ENCODE assay signal across 8 mouse cellular contexts in genomic region chr3:93015460-93016104, GRCm38 (mm10). TPM values are rescaled to one million over a fixed set of nuclear protein-coding genes. Genes with fewer than 3 reads are reported as not detected.
DNase-seq lines count a peak whose midpoint lies in the region; ATAC-seq and TF ChIP-seq lines count a peak whose summit lies in the region.

Gene Crct1, minus strand, starts transcription at chr3:93015687.

- no peaks in the 10 kb centered on the region for H3K4me1 ChIP-seq in kidney, postnatal 0 days (replicated peaks; ENCODE audit: insufficient read depth, low read length)
- no peaks in the 10 kb centered on the region for H3K4me1 ChIP-seq in embryonic facial prominence, embryonic 15.5 days
- no peaks in the 10 kb centered on the region for H3K4me1 ChIP-seq in limb, embryonic 11.5 days (ENCODE audit: control insufficient read depth, insufficient read depth, low read length)
- peaks cover 10% of the 10 kb centered on the region for H3K4me1 ChIP-seq in neural tube, embryonic 15.5 days

- DNase-seq in kidney, postnatal 0 days (ENCODE audit: low spot score) = no peak
- no peak for DNase-seq in kidney, adult 11 months
- no peak for DNase-seq in limb, embryonic 11.5 days (ENCODE audit: low spot score)
- DNase-seq in spleen, postnatal 4 days (ENCODE audit: low spot score in 2 of 2) = no peak
- no peak for DNase-seq in cerebellum, adult 11-12 months
- DNase-seq in layer of hippocampus, adult 18-20 months (ENCODE audit: low spot score in 2 of 2) = no peak

- H3K27me3 ChIP-seq in kidney, postnatal 0 days (ENCODE audit: insufficient read depth, low read length) = no peaks in the 10 kb centered on the region
- H3K27me3 ChIP-seq in embryonic facial prominence, embryonic 15.5 days = no peaks in the 10 kb centered on the region
- H3K27me3 ChIP-seq in limb, embryonic 11.5 days (ENCODE audit: control insufficient read depth, insufficient read depth, low read length) = no peaks in the 10 kb centered on the region
- no peaks in the 10 kb centered on the region for H3K27me3 ChIP-seq in neural tube, embryonic 15.5 days (replicated peaks)

- WGBS in kidney, postnatal 0 days = 23% methylated on average over 4 of the region's 4 CpGs
- WGBS in embryonic facial prominence, embryonic 15.5 days = 56% methylated on average over 4 of the region's 4 CpGs
- 53% methylated on average over 4 of the region's 4 CpGs for WGBS in limb, embryonic 11.5 days
- WGBS in neural tube, embryonic 15.5 days = 35% methylated on average over 4 of the region's 4 CpGs

- no peak within 1 kb of the TSS for H3K27ac ChIP-seq in kidney, postnatal 0 days
- 0 out of 2 replicates have a peak within 1 kb of the TSS, but pooled peaks have one; percentile 11 for H3K27ac ChIP-seq in embryonic facial prominence, embryonic 15.5 days (replicated peaks)
- H3K27ac ChIP-seq in limb, embryonic 11.5 days (replicated peaks; ENCODE audit: low read depth, low read length) = 0 out of 2 replicates have a peak within 1 kb of the TSS, but pooled peaks have one; percentile 10
- H3K27ac ChIP-seq in neural tube, embryonic 15.5 days (replicated peaks) = peak within 1 kb of the TSS; percentile 28; the same call in 1 of the 2 replicates

- H3K4me3 ChIP-seq in kidney, postnatal 0 days (replicated peaks; ENCODE audit: low read depth, low read length) = peak within 1 kb of the TSS; percentile 25
- peak within 1 kb of the TSS; percentile 50 for H3K4me3 ChIP-seq in embryonic facial prominence, embryonic 15.5 days (replicated peaks)
- H3K4me3 ChIP-seq in limb, embryonic 11.5 days (ENCODE audit: low read depth, low read length) = peak within 1 kb of the TSS; percentile 32
- peak within 1 kb of the TSS; percentile 52 for H3K4me3 ChIP-seq in neural tube, embryonic 15.5 days (replicated peaks)

- no peak for TF ChIP-seq CTCF in kidney, postnatal 0 days (IDR thresholded peaks at IDR 0.05; ENCODE audit: low read depth)

- H3K9me3 ChIP-seq in kidney, postnatal 0 days (replicated peaks; ENCODE audit: low read length) = no peaks in the 10 kb centered on the region
- H3K9me3 ChIP-seq in embryonic facial prominence, embryonic 15.5 days (replicated peaks) = no peaks in the 10 kb centered on the region
- no peaks in the 10 kb centered on the region for H3K9me3 ChIP-seq in limb, embryonic 11.5 days (ENCODE audit: control insufficient read depth, low read length)
- no peaks in the 10 kb centered on the region for H3K9me3 ChIP-seq in neural tube, embryonic 15.5 days (replicated peaks)

- H3K9ac ChIP-seq in kidney, postnatal 0 days (ENCODE audit: low read depth, low read length) = peak within 1 kb of the TSS; percentile 9; the same call in 1 of the 2 replicates
- H3K9ac ChIP-seq in embryonic facial prominence, embryonic 15.5 days = no peak within 1 kb of the TSS
- H3K9ac ChIP-seq in limb, embryonic 11.5 days (ENCODE audit: low read length) = peak within 1 kb of the TSS; percentile 65
- peak within 1 kb of the TSS; percentile 60 for H3K9ac ChIP-seq in neural tube, embryonic 15.5 days (replicated peaks)

- no peaks in the 10 kb centered on the region for H3K36me3 ChIP-seq in kidney, postnatal 0 days (ENCODE audit: insufficient read depth, low read length)
- H3K36me3 ChIP-seq in embryonic facial prominence, embryonic 15.5 days = no peaks in the 10 kb centered on the region
- no peaks in the 10 kb centered on the region for H3K36me3 ChIP-seq in limb, embryonic 11.5 days (ENCODE audit: control insufficient read depth, insufficient read depth, low read length)
- no peaks in the 10 kb centered on the region for H3K36me3 ChIP-seq in neural tube, embryonic 15.5 days

- no peak for ATAC-seq in kidney, postnatal 0 days (replicated peaks; ENCODE audit: low FRiP score, low read depth)
- ATAC-seq in embryonic facial prominence, embryonic 15.5 days (ENCODE audit: insufficient number of reproducible peaks, low FRiP score, low TSS enrichment, low read depth) = no peak
- ATAC-seq in limb, embryonic 11.5 days (ENCODE audit: insufficient number of reproducible peaks, low FRiP score, low TSS enrichment, low read depth) = no peak
- no peak for ATAC-seq in neural tube, embryonic 15.5 days (ENCODE audit: low FRiP score)

- peak within 1 kb of the TSS; percentile 69 for H3K4me2 ChIP-seq in kidney, postnatal 0 days (ENCODE audit: low read length)
- H3K4me2 ChIP-seq in embryonic facial prominence, embryonic 15.5 days (replicated peaks) = peak within 1 kb of the TSS; percentile 85
- H3K4me2 ChIP-seq in limb, embryonic 11.5 days (ENCODE audit: low read depth, severe bottlenecking) = peak within 1 kb of the TSS; percentile 54
- peak within 1 kb of the TSS; percentile 88 for H3K4me2 ChIP-seq in neural tube, embryonic 15.5 days

RNA-seq across cellular contexts. Expression of gene Crct1, which starts in this region (rescaled TPM):
- polyA plus RNA-seq in kidney, postnatal 0 days (2015; fragmentation: Nextera tagmentation; extraction: Ambion mirVana) = 0.45 and 0.52 TPM in 2 replicates
- 71.5 and 108 TPM in 2 replicates for polyA plus RNA-seq in embryonic facial prominence, embryonic 15.5 days (2015; fragmentation: Nextera tagmentation; extraction: Ambion mirVana)
- polyA plus RNA-seq in limb, embryonic 11.5 days (2014; fragmentation: Nextera tagmentation; extraction: Ambion mirVana) = not detected in 2 replicates
- polyA plus RNA-seq in neural tube, embryonic 15.5 days (2015; fragmentation: Nextera tagmentation; extraction: Ambion mirVana) = 0.88 and 0.97 TPM in 2 replicates
- not detected for total RNA-seq in layer of hippocampus, adult 18-20 months (2021)

Comparison
In these comparisons a context has a peak if more than half of its experiments do, and no peak if none do; other contexts are left out.
1. RNA of gene Crct1 (polyA plus RNA-seq): 71.5 to 108 TPM in embryonic facial prominence, embryonic 15.5 days; 0.88 to 0.97 TPM in neural tube, embryonic 15.5 days, 0.45 to 0.52 TPM in kidney, postnatal 0 days and not detected in limb, embryonic 11.5 days; every median in the first group is over 10 times any median in the second.
2. Peak in every context shown above with its lines, with median percentiles within 50 percentile points of each other: H3K4me2 ChIP-seq and H3K4me3 ChIP-seq.